Mouse (Mus musculus): Measurements from ENCODE around the gene Map2.

Gene Map2

DNA sequence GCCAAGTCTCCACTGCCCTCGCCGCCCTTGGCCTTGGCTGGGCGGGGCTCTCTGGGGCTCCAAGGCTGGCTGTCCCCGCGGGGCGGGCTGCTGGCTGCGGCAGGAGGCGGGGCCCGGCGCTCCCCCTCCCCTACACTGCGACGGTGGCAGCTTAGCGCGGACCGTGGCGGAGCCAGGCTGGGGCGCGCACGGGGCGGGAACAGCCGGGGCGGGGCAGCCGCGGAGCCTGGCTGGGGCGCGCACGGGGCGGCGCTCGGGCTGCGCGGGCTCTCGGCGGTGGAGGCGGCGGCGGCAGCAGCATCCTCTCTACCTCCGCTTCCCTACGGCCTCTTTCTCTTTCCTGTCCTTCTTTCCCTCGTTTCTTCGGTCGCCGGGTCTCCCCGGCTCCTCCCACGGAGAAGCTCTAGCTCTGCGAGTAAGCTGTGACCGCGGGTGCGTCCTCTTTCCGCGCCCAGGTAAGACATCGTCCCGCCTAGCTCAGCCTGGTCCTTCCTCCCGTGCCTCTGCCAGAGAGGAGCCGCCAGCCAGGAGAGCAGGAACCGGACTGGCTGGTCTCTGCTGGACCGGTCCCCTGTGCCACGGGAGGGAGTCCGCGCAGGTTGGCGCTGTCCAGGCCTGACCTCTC lies at the start of gene Map2:
Map2 (plus strand) TSS at position 233 of the 625 bp plus-strand sequence.
- DNase-seq (ENCODE audit: low spot score), result peak; percentile 86

DNA sequence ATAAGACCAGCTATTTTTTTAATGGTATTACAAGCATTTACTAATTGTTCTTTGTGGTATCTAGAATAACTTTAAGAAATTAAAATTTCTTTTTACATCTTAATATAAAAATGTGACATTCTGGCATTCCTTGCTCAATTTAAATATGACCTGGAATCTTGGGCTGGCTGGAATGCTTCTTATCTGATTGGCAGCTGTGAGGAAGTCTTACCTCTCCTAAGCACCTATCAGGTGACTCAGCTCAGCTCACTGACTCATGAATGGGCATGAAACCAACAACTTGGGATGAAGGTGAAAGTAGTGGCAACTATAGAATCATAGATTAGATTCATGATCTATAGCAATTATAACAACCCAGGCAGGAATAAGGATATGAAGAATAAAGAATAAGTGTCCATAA lies 42.1 kb upstream of the Map2 start:
- no peak for DNase-seq (ENCODE audit: low spot score)

DNA sequence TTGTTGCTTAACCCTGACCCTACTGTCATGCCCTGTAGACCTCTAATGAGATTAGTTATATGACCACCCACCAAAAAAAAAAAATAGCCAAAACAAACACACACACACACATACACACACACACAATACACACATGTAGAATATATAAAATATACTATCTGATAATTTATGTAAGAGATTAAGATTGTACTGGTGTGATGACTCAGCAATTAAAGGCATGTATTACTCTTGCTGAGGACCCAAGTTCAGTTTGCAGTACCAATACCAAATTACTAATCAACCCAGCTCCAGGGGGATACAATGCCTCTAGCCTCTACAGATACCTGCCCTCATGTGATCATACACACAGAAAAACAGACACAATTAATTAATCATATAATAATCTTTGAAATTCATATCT lies 39.7 kb upstream of the Map2 start:
- DNase-seq (ENCODE audit: low spot score), result no peak

DNA sequence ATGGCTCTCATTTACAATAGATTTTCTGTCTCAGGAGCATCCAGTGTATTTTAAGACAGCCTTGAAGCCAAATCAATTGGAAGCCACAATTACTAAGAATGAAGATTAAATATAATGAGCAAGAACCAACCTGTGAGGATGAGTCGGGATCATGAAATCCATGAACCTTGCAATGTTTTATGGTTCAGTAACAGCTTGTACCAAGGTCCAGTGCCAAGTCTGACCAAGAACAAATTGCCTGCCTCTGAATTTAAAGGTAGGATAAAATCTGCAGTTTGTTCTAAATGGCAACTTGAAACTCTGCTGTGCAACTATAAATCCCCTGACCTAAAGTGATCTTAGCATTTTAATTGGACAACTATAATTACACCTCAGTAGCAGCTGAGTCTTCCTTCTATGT lies 34.4 kb upstream of the Map2 start:
- DNase-seq (ENCODE audit: low spot score), result no peak

DNA sequence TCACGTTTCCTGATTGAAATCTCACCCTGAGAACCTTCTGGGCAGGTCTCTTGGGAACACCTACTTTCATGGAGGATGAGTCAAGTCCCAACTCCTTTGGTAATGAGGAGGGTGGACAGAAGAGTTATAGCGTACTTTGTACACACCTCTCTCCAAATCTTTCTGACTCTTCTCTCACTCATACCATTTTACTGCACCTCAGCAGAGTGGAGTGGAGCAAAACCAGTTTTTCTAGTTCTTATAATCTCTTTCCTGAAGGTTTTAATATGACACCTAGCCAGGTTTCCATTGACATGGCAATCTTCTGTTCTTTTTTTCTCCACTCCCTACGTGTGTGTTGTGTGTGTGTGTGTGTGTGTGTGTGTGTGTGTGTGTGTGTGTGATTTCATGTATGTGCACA lies 29.9 kb upstream of the Map2 start:
- no peak for DNase-seq (ENCODE audit: low spot score)

DNA sequence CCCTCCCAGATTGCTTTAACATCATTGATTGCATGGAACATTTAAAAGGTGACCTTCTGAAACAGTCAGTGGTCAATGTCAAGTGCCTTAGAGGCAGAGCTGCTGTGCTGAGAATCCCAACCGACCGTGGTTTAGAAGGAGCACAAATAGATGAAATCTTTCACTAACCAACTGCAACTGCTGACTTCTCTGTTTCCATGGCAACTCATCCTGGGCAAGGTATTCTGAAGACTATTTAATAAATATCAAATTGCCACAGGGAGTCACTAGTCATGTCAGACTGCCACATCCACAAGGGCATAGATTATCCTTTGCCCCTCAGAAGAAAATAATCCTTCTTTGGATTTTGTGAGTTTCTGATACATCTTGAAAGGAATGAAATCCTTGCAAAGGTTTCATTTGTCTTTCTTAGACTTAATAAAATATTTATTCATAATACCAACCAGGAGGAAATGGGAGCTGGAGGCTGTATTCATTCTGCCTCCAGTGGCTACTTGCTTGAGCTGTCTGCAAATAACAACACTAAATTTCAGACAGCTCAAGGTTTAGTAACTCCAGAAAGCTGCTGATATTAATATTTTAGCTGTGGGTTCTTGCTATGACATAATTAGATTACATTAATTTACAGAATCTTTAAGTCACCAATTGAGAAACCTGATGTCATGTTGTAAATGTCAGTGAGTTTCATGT lies 26.1 kb upstream of the Map2 start:
- DNase-seq (ENCODE audit: low spot score), result no peak

DNA sequence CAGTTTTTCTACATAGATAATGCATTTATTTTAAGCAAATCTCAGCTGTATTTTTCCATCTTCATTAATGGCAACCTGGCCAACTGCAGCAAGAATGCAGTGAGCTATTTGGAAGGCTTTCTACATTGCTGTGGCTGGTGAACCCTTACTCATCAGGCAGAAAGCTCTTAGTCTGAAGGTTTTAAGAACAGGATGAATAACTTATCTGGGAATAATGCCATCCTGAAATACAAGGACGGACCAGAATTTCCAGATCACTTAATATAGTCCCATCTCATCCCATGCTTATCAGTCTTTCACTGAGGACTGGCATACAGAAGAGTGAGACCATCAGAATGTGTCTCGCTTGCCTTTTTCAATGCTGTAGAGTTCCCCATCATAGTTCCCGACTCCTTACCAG lies 24.3 kb upstream of the Map2 start:
- no peak for DNase-seq (ENCODE audit: low spot score)

DNA sequence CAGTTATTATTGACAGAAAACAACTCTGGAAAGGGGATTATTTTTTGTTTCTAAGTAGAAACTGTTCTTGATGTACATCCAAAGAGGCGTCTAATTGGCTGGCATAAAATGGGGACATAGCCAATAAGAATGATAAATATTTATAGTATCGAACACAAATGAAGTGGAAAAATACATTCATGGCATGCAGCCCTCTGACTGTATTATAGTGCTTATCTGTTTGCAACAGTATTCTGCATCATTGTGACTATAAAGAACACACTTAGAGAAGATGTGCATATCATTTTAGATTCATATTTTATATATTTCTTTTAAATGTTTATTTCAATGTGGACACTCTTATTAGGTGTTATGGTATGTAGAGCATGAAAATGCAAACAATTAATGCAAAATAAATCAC lies 17.9 kb upstream of the Map2 start:
- no peak for DNase-seq (ENCODE audit: low spot score)

DNA sequence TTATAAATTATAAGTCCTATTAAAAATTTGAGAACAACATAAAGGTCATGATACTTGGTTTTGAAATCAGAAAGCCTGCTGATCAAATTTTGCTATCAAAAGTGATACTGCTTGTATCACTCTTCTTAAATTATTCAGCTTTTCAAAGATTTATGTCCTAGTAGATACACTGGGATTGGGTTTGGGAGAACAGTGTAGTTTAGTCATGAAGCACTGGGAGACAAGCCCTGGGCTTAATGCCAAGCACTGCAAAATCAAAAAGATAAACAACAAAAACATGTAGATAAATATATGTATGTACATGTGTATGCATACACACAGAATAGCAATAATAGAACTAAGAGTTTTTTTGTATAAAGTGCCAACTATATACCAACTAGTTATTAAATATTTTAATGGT lies 17.5 kb upstream of the Map2 start:
- no peak for DNase-seq (ENCODE audit: low spot score)

DNA sequence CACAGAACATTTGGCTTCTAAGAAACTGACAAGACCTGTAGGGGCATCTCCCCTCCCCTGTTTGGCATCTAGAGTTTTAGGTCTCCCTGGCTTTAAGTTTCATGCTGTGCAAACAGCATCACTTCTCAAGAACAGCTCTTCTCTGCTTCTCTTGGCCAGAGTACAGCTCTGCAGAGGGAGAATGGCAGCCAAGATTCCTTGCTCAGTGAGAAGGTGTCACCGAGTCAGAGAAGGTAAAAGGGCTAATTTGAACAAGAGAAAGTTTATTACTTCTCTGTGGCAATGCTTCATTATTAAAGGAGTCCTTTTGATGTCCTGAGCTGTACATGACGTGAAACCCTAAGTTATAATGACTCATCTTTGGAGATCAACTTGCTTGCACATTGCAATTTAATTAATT lies 10.4 kb upstream of the Map2 start:
- no peak for DNase-seq (ENCODE audit: low spot score)

DNA sequence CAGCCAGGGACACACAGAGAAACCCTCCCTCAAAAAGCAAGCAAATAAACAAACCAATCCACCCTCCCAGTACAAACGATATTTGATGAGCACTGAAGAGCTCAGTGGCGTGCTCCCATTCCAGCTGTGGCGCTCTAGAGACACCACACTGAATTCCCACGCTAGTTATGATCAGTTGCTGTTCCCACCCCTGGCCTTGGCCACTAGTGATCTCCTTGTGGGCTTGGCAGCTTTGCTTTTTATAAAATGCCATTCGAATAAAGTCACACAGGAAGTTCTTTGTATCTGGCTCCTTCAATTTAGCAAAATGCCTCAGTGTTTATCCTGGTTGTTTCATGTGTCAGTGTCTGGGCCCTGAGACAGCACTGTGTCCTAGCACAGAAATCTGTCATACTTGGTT lies 6.4 kb upstream of the Map2 start:
- no peak for DNase-seq (ENCODE audit: low spot score)

DNA sequence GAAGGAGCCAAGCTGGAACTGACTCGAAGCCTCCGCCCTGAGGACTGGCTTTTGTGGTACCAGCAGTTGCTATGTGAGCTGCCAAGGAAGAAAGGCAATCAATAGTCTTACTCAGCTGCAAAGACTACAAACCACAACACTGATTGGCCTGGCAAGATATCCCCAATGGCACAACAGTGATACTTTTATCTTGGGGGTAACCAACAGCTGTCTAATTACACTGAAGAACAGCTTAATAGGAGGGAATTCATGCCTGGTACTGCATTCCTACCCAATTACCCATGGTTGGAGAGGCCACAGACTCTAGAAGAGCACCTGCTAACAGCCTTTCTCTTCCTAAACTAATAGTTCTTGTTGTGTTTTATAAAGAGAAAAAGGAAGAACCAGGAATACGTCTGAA lies 2.9 kb upstream of the Map2 start:
- DNase-seq (ENCODE audit: low spot score), result no peak

DNA sequence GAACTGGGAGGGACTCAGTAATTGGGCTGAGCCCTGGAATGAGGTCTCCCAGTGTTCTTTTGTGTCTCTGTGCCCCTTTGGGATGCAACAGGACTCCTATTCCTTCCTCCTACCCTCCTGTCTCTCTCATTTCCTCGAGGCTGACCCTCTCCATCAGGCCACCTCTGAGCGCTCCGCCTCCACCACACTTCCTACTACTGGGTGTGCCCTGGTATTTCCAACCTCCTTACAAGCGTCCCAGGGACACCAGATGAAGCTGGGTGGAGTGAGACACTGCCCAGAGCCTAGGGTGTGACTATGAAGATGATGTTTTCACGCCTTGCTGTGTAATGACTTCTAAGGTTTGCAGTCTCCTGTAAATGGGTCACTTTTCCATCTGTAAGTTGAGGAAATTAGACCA lies 1.4 kb upstream of the Map2 start:
- no peak for DNase-seq (ENCODE audit: low spot score)

DNA sequence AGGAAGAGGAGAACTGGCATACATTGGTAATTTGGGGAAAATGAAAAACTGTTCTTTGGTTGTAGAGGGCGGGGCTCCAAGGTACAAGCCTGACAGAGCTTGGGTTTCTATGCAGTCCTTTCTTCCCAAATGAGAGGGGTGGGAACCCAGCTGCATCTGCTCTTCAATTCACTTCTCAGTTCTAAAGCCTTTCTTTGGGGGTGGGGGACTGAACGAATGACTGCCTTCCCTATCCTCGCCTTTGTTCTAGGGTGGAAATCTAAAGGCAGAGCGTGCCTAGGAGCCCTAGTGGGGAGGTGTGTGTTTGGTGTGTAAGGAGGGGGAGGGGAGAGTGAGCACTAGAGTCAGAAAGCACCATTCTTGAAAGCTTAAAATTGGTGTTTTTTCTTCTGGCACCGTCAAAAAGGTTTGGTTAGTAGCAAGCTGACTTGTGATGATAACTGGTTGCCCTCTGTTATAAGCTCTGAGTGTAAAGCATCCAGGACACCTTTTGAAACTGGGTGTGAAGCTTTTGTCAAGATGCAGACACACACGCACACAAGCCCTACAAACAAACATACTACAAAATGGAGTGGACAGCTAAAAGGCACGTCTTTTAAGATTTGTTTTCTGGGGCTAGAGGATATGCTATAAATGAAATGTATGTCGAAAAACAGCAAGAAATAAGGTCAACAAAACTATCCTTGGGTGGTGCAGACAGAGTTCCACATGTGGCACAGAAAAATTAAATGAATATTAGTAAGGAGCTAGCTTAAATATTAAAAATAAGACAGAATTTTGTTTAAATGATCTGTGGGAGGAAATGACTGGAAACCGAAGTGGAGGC lies 1.2 kb downstream of the Map2 start:
- DNase-seq (ENCODE audit: low spot score), result peak; percentile 36

DNA sequence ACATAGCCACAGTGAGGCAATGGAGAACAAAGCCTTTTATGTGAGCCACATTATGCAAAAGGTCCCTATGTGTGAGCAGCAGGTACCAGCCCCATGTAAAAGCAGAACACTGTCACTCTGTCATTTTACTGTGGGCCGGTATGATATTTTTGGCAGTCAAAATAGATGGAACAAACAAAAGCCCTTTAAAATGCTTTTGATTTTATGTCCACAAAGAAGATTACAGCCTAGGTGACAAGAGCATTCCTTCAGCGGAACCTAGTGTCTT lies 1.7 kb downstream of the Map2 start:
- DNase-seq (ENCODE audit: low spot score), result peak; percentile 12

DNA sequence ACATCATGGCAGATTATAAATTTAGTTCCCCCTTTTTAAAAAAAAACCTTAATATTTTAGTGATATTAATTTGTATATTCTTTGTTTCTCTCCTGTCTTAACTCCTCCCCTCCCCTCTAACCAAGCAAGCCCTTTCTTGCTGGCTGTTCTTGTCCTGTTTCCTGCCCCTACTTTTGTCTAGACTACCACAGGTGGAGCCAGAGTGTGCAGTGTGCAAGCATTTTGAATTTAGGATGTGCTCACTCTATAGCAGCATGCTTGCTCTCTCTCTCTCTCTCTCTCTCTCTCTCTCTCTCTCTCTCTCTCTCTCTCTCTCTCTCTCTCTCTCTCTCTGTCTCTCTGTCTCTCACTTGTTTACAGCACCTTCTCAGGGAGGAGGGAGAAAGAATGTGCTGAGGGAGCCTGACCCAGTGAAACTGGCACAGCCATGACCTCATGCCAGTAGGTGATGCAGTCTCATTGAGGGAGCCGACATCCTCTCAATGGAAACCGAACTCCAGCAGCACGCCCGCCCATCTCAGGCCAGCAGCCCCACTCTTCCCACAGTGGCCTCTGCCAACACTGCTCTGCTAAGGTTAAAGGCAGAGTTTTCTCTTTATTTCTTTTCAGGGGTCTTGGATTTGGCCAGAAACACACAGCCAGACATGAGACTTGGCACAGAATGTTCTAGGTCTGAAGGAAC lies 2.6 kb downstream of the Map2 start:
- no peak for DNase-seq (ENCODE audit: low spot score)

DNA sequence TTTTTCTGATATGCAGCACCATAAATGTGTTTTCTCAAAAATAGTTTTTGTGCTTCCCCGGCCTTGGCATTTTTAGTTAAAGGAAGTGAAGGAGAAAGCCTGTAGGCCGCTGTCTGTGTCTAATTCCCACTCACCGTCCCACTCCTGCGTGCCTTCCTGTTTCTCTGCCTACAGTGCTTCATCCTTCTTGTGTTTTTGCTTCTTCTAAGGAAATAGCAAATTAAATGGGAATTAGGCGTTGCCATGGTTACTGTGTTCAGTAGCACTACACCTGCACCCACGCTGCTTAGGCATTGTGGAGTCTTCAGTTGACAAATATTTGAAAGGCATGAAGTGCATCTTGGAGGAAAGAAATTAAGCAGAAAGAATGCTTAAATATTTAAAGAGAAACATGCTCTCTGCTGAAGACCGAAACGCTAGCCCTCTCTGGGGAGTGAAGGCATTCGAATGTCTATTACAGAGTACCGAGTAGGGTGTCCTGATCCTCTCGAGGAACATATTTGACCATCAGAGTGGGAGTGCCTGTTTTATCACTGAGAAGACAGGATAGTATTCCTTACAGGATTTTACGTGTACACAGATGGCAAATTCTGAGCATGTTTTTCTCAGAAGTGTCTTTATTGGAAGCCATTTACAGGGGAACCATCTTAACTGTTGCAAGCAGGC lies 12.1 kb downstream of the Map2 start:
- no peak for DNase-seq (ENCODE audit: low spot score)

DNA sequence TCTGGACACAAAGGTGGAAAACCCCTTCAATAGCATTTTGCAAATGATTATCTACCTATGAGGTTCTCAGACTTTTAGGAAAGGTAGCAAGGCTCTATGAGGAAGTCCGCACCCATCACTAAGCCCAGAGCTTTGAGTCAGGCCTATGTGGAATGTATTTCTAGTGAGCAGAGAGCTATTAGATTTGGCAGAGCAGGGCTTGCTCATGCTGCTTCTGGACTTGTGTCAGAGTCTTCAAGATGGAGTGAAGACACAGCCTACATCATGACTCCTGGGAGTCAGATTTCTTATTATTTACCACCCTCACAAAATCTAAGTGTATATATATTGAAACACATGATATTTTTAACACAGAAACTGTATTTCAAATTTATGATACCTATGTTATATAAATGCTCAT lies 17.3 kb downstream of the Map2 start:
- DNase-seq (ENCODE audit: low spot score), result no peak

DNA sequence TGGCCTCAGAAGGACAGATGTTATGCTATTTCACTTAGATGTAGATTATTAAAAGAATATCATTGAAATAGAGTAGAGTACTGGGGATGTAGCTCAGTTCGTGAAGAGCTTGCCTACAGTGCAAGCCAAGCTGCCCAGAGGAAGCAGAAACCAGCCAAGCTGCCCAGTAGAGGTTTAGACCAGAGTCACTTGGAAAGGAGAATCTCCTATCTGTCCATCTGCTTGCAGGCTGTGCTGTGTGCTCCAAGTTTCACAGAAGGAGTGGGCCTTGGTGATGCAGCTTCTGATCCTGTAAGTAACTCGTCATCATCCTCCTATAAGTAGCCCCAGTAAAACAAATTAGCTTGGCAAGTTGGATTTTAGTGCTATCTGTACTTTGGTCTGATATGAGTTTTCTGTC lies 17.8 kb downstream of the Map2 start:
- no peak for DNase-seq (ENCODE audit: low spot score)

DNA sequence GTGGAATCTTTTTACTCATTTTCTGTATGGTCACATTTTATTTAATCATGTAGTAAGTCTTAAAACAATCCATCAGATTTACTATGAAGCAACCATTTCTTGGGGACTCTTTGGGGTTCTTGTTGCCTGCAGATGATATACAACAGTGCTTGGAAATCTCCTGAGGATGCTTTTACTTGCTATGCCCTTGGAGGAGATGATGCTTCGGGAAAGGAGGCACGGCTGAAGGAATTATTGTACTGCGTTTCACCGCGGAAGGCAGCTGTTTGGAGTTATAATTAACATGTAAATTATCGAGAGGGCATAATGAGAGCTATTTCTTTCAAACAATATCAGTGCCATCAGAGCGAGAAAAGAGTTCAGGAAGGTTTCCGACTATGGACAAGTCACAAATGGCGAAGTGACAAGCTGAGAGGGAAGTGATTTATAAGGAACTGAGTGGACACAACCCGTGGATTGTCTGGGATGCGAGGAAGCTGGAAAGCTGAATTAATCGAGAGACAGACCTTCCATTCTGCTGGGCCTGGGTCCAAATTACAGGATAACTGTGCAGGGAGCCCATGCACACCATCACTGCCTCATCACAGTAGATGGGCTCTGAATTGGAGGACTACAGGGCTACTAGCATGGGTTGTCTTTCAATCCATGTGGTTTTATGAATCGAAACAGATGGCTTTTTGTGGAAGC lies 20.1 kb downstream of the Map2 start:
- DNase-seq (ENCODE audit: low spot score), result no peak

DNA sequence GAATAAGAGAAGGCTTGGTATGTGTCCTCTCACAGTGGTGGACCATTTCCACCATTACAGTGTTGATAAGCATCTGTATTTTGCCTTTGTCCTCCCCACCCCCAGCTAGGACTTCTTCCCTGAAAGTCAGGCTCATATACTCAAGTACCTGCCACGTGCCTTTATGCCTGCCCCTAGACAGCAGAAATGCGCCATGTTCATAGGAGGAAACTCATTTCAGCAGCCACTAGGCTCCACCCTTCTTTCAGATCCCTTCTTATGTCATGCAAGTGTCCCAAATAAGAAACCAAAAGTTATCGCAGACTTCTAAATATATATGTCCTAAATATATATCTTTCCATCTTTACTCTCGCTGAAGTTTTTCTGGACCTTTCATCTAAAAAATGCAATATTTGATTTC lies 21.2 kb downstream of the Map2 start:
- DNase-seq (ENCODE audit: low spot score), result no peak

DNA sequence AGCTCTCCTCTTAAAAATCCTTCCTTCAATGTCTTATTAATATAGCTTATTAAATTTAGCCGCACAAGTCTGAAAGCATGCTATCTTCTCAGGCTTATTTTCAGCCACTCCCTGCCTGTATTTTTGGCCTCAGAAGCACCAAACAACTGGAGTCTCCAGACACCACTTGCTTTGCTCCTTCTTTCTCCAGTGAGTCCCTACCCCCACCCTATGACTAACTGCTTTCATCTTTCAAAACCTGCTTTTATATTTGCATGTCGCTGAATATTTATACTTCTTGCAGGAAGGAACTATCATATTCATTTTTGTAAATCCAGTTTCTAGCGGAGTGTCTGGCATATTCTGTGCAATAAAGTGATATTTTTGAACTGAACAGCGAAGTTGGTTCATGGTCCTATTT lies 21.6 kb downstream of the Map2 start:
- no peak for DNase-seq (ENCODE audit: low spot score)

Measured in retina, embryonic 14.5 days (tissue).